Mouse (Mus musculus) small intestine, adult 2 months (tissue): ENCODE measurements around the gene Morn1. TPM values are rescaled to one million over a fixed set of nuclear protein-coding genes. Genes with fewer than 3 reads are reported as not detected.

ENCODE experiments used
- H3K27ac ChIP-seq: fragments of 200-500 bp; 2 replicates; pipeline ENCODE4 v1.5.1; 2012; ENCODE audit warnings: low read depth, low read length, control low read depth, inconsistent platforms; ENCODE audit not compliant: insufficient read depth
- H3K27me3 ChIP-seq: fragments of 200-500 bp; 2 replicates; pipeline ENCODE4 v1.6.1; 2012; ENCODE audit warnings: mild to moderate bottlenecking, moderate library complexity, low read length, inconsistent platforms; ENCODE audit not compliant: control insufficient read depth, insufficient read depth
- H3K36me3 ChIP-seq: fragments of 200-500 bp; 2 replicates; pipeline ENCODE4 v1.6.1; 2012; ENCODE audit warnings: mild to moderate bottlenecking, low read length, control low read depth, inconsistent platforms; ENCODE audit not compliant: control insufficient read depth, insufficient read depth
- H3K4me1 ChIP-seq: fragments of 200-500 bp; 2 replicates; pipeline ENCODE4 v1.6.1; 2012; ENCODE audit warnings: low read length, inconsistent platforms, mixed read lengths; ENCODE audit not compliant: control insufficient read depth, insufficient read depth, insufficient read length
- H3K4me3 ChIP-seq: fragments of 200-500 bp; 2 replicates; pipeline ENCODE4 v1.5.1; 2012; ENCODE audit warnings: low read depth, mild to moderate bottlenecking, control low read depth, inconsistent platforms, low read length, moderate library complexity
- CTCF ChIP-seq: fragments of 200-500 bp; IDR thresholded peaks from 2 replicates; pipeline ENCODE4 v1.5.1; 2012; ENCODE audit warnings: low read depth, mild to moderate bottlenecking, control low read depth, inconsistent platforms, low read length, moderate library complexity, mixed read lengths; ENCODE audit not compliant: insufficient replicate concordance, insufficient read length; ENCODE audit errors: extremely low read depth
- POLR2A ChIP-seq: fragments of 200-500 bp; IDR thresholded peaks from 2 replicates; pipeline ENCODE4 v1.6.1; 2012; ENCODE audit warnings: low read depth, mild to moderate bottlenecking, control low read depth, inconsistent platforms, low read length, moderate library complexity
- WGBS: fragments of 180-500 bp; shearing (Covaris S2); methylation state at CpG from one replicate; pipeline ENCODE4 v1.1.7; 2018; 5-methylcytosine and 5-hydroxymethylcytosine counted together
- polyA plus RNA-seq: library from polyadenylated mRNA; depleted of rRNA; stranded (reverse); fragments of >200 nt; gene quantifications from 2 replicates; pipeline ENCODE4 v1.2.3, GENCODE M21; 2012

The Morn1 gene
- polyA plus RNA-seq, 1 experiment: 3.1 TPM

GRCm38 (mm10) chr4:155050116-155050515 is 36.3 kb upstream of the Morn1 start:
- Histone ChIP-seq H3K27me3 (no peaks in the 10 kb centered on the region), H3K27ac (no peak overlapping the region), H3K4me1 (no peaks in the 10 kb centered on the region), H3K4me3 (no peak overlapping the region), H3K36me3 (peaks cover 7% of the 10 kb centered on the region; the same call in 1 of the 2 replicates)
- TF ChIP-seq CTCF: no peak
- TF ChIP-seq POLR2A: no peak
- WGBS: 82% methylated on average over 7 of the region's 7 CpGs

- H3K4me1 ChIP-seq: peaks cover 8% of the 10 kb centered on the region; the same call in 1 of the 2 replicates
- no peaks in the 10 kb centered on the region for H3K27me3 ChIP-seq
- no peak within 1 kb of the TSS for H3K27ac ChIP-seq
- H3K36me3 ChIP-seq: no peaks in the 10 kb centered on the region
- TF ChIP-seq POLR2A: no peak
- H3K4me3 ChIP-seq: no peak within 1 kb of the TSS
- WGBS: 75% methylated on average over 10 of the region's 10 CpGs
These were observed 29.7 kb upstream of the Morn1 start, which contains the start of gene Plch2 for GRCm38 (mm10) chr4:155056724-155057123. Plch2 (minus strand) TSS chr4:155056784.

DNA sequence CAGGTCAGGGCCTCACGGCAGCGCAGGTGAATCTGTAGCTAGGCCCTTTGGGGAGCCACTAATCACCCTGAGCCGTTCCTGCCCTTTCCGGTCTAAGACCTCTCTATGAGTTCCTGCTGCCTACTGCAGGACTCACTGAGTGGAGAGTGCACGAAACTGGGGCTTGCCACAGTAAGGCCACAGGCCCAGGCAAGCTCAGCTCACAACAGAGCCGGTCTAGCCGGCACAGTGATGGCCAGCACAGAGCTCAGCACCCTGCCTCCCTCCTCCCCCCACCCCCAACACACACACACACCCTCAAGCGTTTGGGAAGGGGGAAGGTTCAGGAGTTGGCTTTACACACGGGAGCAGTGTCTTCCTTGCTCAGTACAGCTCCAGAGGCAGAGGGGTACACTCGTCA is 28.1 kb upstream of the Morn1 start:
- Histone ChIP-seq H3K27ac (no peak overlapping the region), H3K36me3 (no peaks in the 10 kb centered on the region), H3K4me3 (no peak overlapping the region), H3K27me3 (no peaks in the 10 kb centered on the region), H3K4me1 (peaks cover 14% of the 10 kb centered on the region; the same call in 1 of the 2 replicates)
- TF ChIP-seq CTCF (no peak), POLR2A (no peak)
- WGBS: 53% methylated on average over 10 of the region's 10 CpGs

GRCm38 (mm10) chr4:155063895-155064294 is 22.5 kb upstream of the Morn1 start:
- Histone ChIP-seq H3K27me3 (no peaks in the 10 kb centered on the region), H3K27ac (peak overlapping the region; percentile 69), H3K4me1 (peaks cover 20% of the 10 kb centered on the region), H3K4me3 (peak overlapping the region; percentile 55), H3K36me3 (no peaks in the 10 kb centered on the region)
- peak; percentile 39; the same call in 1 of the 2 replicates for TF ChIP-seq POLR2A
- TF ChIP-seq CTCF: no peak
- 8% methylated on average over 3 of the region's 3 CpGs for WGBS

GRCm38 (mm10) chr4:155064474-155064873 is 21.9 kb upstream of the Morn1 start:
- 22% methylated on average over 2 of the region's 2 CpGs for WGBS
- Histone ChIP-seq H3K4me3 (no peak overlapping the region), H3K4me1 (peaks cover 20% of the 10 kb centered on the region), H3K27ac (peak overlapping the region; percentile 69), H3K36me3 (no peaks in the 10 kb centered on the region), H3K27me3 (no peaks in the 10 kb centered on the region)
- no peak for TF ChIP-seq POLR2A
- TF ChIP-seq CTCF: peak; percentile 55; the same call in 1 of the 2 replicates

DNA sequence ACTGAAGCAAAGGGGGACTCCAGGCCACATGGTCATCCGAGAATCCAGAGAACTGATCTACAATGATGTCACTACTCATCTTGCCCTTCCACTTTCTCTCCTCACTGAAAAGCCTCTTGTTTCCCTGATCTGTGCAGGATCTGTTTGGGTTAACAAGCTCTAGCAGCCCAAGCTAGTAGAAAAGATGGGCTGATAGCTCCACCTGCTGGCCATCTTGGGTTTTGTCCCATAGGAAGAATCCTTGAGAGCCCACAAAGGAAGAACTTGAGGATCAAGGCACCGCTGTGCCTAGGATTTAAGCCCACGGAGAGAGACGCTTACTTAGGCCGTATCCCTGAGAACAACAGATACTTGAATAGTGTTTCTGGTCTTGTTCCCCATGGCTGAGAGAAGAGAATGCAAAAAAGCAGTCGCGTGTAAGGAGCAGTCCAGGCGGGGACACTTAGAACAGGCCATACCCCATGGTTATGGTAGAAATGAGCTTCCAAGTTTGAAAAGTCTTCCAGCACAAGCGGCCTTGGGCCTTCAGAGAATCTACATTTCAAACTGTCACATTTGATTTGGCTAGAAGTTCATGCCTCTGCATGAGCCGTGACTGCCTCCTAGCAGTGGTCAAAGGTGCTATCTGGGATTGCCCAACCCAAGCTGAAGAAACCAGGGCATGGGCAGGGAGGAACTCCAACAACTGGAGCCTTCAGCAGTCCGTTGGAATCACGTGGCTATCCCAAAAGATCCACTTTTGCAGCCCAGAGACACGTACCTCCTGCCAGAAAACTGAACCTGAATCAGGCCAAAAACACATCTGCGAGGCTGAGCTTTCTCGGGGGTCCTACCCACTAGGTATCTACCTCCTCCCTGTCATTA is 20.2 kb upstream of the Morn1 start:
- TF ChIP-seq POLR2A: no peak
- peak; percentile 63; the same call in 1 of the 2 replicates for TF ChIP-seq CTCF
- Histone ChIP-seq H3K27ac (peak overlapping the region; percentile 62), H3K4me3 (peak overlapping the region; percentile 50), H3K36me3 (peaks cover 15% of the 10 kb centered on the region), H3K4me1 (peaks cover 17% of the 10 kb centered on the region), H3K27me3 (no peaks in the 10 kb centered on the region)
- under 1% methylated on average over 15 of the region's 15 CpGs for WGBS

DNA sequence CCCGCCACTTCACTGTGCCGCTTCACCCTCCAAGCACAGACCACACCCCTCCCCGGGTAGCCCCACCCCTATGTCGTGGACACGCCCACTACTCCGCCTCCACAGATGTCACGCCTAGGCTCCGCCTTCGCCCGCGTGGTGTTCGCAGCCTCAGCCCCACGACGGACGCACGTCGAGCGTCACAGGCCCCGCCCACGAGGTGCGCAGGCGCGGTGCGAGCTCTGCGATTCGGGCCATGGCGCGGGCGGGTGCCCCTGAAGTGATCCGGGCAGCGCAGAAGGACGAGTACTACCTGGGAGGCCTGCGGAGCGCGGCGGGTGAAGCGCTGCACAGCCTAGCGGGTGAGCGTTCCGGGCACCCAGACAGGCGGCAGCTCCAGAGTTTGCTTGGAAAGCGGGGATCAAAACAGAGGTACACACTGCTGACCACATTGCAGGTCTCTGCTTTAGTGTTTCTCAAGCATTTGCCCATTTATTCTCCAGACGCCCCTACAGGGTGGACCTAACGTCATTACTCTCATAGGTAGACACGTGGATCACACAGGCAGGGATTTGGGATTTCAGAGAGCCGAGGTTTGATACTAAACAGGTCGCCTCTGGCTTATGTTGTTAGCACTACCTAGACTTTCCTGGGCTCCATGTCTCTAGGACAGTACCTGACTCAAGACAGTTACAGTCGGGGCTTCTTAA is 19.4 kb upstream of the Morn1 start, which contains the start of gene Pex10:
TSS of gene Pex10 (plus strand) at position 183 of the 689 bp plus-strand sequence.
- Histone ChIP-seq H3K27me3 (no peaks in the 10 kb centered on the region), H3K4me1 (peaks cover 9% of the 10 kb centered on the region), H3K4me3 (peak within 1 kb of the TSS; percentile 78), H3K36me3 (peaks cover 22% of the 10 kb centered on the region), H3K27ac (peak within 1 kb of the TSS; percentile 62)
- under 1% methylated on average over 48 of the region's 48 CpGs for WGBS
- TF ChIP-seq POLR2A: peak; percentile 84
- TF ChIP-seq CTCF: no peak
